Mouse (Mus musculus) common myeloid progenitor, adult 5-6 weeks (primary cell): Measurements from ENCODE around the gene Kcnk6. TPM values are rescaled to one million over a fixed set of nuclear protein-coding genes. Genes with fewer than 3 reads are reported as not detected.
A peak's percentile ranks its signal among the peaks of the same experiment; 100 is the strongest.
"Not testable (repeated sequence)": the region's sequence is repeated elsewhere in the genome, so short reads cannot be mapped to it uniquely, and the experiment has no call there.

Experiments
- ATAC-seq: replicated peaks from 2 replicates; pipeline ENCODE4 v1.8.0; 2016; ENCODE audit warnings: low read depth, mild to moderate bottlenecking, moderate TSS enrichment, inconsistent platforms; ENCODE audit not compliant: poor library complexity, severe bottlenecking
- total RNA-seq: library from RNA; stranded (forward); fragments of 200-1000, 187-1606 nt; gene quantifications from 2 replicates; pipeline ENCODE4 v1.2.3, GENCODE M21; 2017

Gene Kcnk6
- total RNA-seq, 1 experiment from 2014 or later = 1.6 TPM

- ATAC-seq = peak; percentile 8; the same call in 1 of the 2 replicates
Measured at GRCm38 (mm10) chr7:29212199-29212765, 20.0 kb downstream of the Kcnk6 start.

GRCm38 (mm10) chr7:29211415-29212198, 20.7 kb downstream of the Kcnk6 start:
- ATAC-seq = peak; percentile 87

- peak; percentile 57; the same call in 1 of the 2 replicates for ATAC-seq
Measured at GRCm38 (mm10) chr7:29211013-29211412, 21.3 kb downstream of the Kcnk6 start.

GRCm38 (mm10) chr7:29202577-29202976, 29.7 kb downstream of the Kcnk6 start:
- ATAC-seq = no peak

DNA sequence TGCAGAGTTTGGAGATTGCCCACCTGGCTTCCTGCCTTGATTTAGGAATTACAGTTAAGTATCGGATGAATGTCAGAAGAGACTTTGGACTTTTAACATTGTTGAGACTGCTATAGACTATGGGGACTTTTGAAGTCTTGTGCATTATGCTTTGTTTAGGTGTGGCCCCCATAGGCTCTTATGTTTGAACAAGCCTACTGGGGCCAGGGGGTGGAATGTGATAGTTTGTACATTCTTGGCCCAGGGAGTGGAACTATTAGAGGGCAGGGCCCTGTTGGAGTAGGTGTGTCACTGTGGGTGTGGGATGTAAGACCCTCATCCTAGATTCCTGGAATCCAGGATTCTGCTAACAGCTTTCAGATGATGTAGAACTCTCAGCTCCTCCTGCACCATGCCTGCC, 38.1 kb downstream of the Kcnk6 start:
- not testable (repeated sequence) for ATAC-seq

- ATAC-seq = not testable (repeated sequence)
Measured at GRCm38 (mm10) chr7:29181323-29181722, 51.0 kb downstream of the Kcnk6 start.

DNA sequence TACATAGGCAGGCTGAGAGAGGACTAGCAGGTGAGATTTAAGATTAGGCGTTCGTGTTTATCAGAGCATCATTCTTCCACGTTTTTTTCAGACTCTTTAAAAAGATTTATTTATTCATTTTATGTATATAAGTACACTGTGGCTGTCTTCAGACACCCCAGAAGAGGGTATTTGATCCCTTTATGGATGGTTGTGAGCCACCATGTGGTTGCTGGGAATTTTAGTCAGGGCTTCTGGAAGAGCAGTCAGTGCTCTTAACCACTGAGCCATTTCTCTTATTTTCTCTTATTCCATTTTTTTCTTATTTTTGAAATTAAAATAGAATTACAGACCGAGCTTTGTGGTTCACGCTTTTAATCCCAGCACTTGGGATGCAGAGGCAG, 51.5 kb downstream of the Kcnk6 start:
- ATAC-seq = no peak

GRCm38 (mm10) chr7:29180077-29180853, 52.0 kb downstream of the Kcnk6 start, which contains the start of gene Psmd8:
TSS of gene Psmd8 (minus strand) at chr7:29180701.
- ATAC-seq = peak; percentile 98

DNA sequence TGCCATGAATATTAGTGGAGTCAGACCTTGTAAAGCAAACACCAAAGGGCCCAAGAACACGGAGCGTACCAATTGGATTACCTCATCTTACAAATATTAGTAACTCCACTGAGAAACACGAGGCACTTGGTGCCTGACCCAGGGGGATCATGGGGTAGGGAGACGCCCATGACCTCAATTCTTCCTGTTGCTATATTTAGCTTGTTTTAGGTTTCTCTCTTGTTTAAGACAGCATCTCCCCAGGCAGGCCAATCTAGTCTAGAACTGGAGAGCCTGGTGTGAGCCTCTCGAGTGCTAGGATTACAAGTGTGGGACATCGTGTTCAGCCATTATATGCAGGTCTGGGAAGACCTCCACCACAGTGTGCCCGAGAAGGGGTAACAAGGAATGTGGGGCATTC, 53.0 kb downstream of the Kcnk6 start:
- peak; percentile 17; the same call in 1 of the 2 replicates for ATAC-seq

DNA sequence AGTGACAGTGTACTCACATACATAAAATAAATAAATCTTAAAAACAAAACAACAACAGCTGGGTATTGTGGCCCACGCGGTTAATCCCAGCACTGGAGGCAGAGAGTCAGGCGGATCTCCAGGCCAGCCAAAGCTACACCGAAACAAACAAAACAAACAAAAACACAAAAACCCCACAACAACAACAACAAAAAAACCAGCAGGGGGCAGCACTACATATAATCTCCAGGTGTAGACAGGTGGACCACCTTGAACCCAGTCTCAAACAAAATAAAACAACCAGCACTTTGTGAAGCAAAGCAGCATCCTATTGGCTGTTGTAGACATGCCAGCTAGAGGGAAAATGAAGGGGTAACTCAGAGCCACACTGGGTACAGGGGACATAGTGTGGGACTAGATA, 54.2 kb downstream of the Kcnk6 start:
- no peak for ATAC-seq

GRCm38 (mm10) chr7:29172390-29173016, 59.8 kb downstream of the Kcnk6 start:
- ATAC-seq = no peak

Other genes starting within 250 kb of the Kcnk6 start
- gene Ryr1, start 107.3 kb downstream of the Kcnk6 start, total RNA-seq = 0.19 and 2.5 TPM in 2 replicates
- 0.41 and 0.63 TPM in 2 replicates for gene Rasgrp4, start 97.7 kb downstream of the Kcnk6 start, total RNA-seq
- gene Fam98c, start 76.3 kb downstream of the Kcnk6 start, total RNA-seq = 23.2 and 28.2 TPM in 2 replicates
- 0.92 and 1.6 TPM in 2 replicates for gene Ggn, start 62.3 kb downstream of the Kcnk6 start, total RNA-seq
- 1.2 and 3.8 TPM in 2 replicates for gene Spred3, start 62.1 kb downstream of the Kcnk6 start, total RNA-seq
- 130 and 171 TPM in 2 replicates for gene Psmd8, start 51.8 kb downstream of the Kcnk6 start, total RNA-seq
- gene Catsperg1, start 18.5 kb downstream of the Kcnk6 start, total RNA-seq = 0.73 and 1.0 TPM in 2 replicates
- gene Yif1b, start 5.8 kb upstream of the Kcnk6 start, total RNA-seq = 29.2 and 31.3 TPM in 2 replicates
- gene 2200002D01Rik, start 16.0 kb upstream of the Kcnk6 start, total RNA-seq = 1.8 and 12.1 TPM in 2 replicates
- 25.3 and 28.6 TPM in 2 replicates for gene Spint2, start 49.4 kb upstream of the Kcnk6 start, total RNA-seq
- gene Ppp1r14a, start 56.8 kb upstream of the Kcnk6 start, total RNA-seq = not detected in 2 replicates
- gene Dpf1, start 71.4 kb upstream of the Kcnk6 start, total RNA-seq = 3.2 TPM in 1 of 2 replicates, not detected in the other